Mouse (Mus musculus): ENCODE data around the gene Abhd15. TPM values are rescaled to one million over a fixed set of nuclear protein-coding genes. Genes with fewer than 3 reads are reported as not detected.
A peak's percentile ranks its signal among the peaks of the same experiment; 100 is the strongest.

The Abhd15 gene
- total RNA-seq, 1 experiment from 2014 or later, result 12.3 TPM

DNA sequence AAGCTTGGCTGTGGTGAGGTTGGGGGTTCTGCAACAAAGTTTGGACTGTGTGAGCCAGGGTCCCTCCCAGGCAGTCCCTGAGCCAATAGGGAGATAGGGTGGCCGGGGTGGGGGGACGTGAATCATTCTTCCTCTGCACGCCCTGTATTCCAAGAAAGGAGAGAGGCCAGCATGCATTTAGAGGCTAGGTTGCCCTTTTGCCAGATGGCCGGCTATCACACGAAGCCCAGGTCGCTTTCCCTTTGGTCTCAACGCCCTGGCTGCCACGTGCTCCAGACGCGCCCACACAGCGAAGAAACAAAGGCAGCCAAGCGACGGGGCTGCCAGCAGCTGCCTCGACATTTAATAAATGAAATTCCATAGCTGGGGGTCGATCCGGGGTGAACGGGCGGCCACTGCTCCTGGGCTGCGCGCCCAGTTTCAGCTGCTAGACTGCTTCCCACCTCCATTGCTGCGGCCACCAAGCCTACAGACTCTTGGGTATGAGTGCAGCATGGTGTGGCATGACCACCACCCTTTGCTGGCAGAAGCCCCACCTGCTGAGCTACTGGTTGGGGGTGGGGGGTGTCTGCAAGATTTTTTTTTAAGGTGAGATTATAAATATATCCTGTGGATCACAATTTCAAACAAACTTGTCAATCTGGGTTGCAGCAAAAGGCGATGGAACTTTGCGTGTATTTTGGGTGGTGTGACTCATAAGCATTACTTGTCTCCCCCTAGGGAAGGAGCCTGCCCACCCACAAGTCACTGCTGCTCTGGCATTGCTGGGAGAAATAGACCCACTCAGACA lies 23.2 kb upstream of the Abhd15 start:
- peak; percentile 10 to 18; a peak in 3 of 4 replicates for ATAC-seq (replicated peaks in 1 of 2; ENCODE audit: insufficient read depth in 1 of 2, low FRiP score in 2 of 2, low TSS enrichment in 1 of 2, low read depth in 1 of 2, poor library complexity in 2 of 2, severe bottlenecking in 2 of 2)

DNA sequence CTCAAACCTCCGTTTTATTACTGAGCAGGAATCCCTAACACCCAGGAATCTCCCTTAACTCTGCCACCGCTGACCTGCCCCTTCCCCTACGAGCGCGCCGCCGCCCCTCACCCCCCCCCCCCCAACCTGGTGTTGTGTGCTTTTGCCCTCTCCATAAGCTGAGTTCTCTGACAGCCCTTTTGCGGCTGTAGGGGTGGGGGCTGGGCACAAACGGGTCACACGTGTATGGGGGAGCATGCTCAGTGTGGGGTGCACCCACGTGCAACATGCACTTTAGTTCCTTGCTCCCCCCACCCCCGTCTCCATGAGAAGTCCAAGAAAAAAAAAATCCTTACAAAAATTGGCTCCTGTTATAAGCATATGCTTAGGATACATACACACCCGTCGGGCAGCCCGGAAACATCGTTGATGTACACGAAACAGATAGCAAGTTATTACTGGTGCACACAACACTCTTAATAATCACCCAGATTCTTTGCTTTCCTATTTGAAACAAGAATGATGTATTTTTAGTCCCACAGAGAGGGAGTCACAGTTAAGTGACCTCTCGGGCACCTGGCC lies 22.5 kb upstream of the Abhd15 start:
- ATAC-seq (replicated peaks in 1 of 2; ENCODE audit: insufficient read depth in 1 of 2, low FRiP score in 2 of 2, low TSS enrichment in 1 of 2, low read depth in 1 of 2, poor library complexity in 2 of 2, severe bottlenecking in 2 of 2), result no peak

DNA sequence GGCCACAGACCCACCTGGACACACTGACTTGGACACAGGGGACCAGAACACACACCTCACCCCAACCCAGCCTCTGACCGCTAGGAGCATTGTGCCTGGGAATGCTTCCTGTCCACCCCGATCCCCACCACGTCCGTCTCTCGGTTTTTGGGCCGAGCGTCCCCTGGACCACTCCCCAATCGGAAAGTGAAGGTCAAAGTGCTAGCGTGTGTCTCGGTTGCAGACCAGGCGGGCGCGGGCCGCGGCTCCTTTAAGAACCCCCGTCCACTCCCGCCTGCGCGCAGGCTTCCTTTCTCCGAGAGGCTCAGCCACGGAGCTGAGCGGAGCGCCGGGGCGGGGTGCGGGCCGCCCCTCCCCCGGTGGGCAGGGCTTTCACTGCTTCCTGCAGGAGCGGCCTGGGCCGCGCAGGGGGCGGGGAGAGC lies 22.0 kb upstream of the Abhd15 start:
- ATAC-seq (replicated peaks in 1 of 2; ENCODE audit: insufficient read depth in 1 of 2, low FRiP score in 2 of 2, low TSS enrichment in 1 of 2, low read depth in 1 of 2, poor library complexity in 2 of 2, severe bottlenecking in 2 of 2), result peak; percentile 54 to 63; a peak in 3 of 4 replicates

DNA sequence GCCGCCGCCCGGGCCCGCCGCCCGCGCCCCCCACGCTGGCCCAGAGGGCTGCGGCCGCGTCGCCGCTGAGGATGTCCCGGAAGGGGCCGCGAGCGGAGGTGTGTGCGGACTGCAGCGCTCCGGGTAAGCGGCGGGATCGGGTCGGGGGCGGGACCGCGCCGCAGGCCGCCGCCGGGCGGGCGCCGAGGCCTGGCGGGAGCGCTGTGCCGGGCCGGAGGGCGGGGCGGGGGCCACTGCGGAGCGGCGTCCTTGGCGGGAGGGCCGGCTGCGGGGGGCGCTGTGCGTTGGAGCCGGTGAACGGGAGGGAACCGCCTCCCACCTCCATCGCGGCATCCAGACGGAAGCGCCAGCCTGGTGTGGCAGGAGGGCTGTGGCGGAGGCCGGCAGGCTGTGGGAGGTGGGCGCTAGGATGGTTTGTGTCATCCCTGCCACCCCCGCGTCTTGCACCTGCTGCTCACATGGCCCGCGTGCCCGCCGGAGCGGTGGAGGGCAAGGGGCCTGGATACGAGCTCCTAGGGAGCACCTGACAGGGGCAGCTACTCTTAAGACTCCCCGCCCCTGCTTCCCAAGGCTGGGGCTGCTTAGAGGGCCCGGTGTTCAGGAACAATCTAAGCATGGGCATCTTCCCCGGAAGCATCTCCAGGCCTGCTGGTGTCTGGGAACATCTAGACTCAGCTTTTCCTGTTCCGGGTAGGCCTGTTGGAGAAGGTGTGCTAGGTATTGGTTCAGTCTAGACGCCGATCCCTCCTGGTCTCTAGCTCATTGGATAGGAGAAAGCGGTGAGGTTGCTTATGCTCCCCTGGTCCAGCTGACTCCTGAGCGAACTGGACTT lies 21.2 kb upstream of the Abhd15 start, which contains the start of gene Git1:
Git1 (plus strand) TSS at position 51 of the 832 bp plus-strand sequence.
- ATAC-seq (replicated peaks in 1 of 2; ENCODE audit: insufficient read depth in 1 of 2, low FRiP score in 2 of 2, low TSS enrichment in 1 of 2, low read depth in 1 of 2, poor library complexity in 2 of 2, severe bottlenecking in 2 of 2), result no peak

DNA sequence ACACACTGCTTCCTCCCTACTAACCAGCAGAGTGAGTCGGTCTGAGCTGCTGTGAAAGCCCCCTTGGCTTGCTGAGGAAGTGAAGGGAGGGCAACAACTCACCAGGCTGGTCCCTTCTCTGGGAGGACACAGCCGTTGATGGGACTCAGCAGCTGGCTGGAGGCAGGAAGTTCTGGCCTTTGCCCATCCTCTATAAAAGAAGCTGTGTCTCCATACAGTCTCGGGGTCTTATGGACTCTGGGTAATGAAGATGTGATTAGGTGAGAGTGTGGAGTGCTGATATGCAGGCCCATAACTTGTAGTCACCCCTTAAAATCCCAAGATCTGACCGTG lies 20.6 kb upstream of the Abhd15 start:
- ATAC-seq (replicated peaks in 1 of 2; ENCODE audit: insufficient read depth in 1 of 2, low FRiP score in 2 of 2, low TSS enrichment in 1 of 2, low read depth in 1 of 2, poor library complexity in 2 of 2, severe bottlenecking in 2 of 2), result no peak

DNA sequence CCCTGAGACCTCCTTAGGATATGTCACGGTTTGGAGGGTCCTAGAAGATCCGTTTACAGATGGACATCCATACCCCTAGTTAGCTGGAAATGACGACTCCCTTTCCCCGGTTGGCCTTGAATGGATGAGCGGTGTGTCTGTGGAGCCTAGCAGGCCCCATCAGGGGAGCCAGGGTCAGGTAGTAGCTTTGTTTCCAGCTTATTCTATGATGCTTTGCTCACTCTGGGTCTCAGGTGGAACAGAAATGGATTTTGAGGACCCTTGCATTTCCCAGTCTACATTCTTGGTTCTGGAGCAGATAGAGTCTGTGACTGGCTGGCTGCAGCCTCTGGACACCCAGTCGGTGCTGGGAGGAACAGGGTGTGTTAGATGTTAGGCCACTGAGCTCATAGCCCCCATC lies 20.1 kb upstream of the Abhd15 start:
- ATAC-seq (replicated peaks in 1 of 2; ENCODE audit: insufficient read depth in 1 of 2, low FRiP score in 2 of 2, low TSS enrichment in 1 of 2, low read depth in 1 of 2, poor library complexity in 2 of 2, severe bottlenecking in 2 of 2), result no peak

DNA sequence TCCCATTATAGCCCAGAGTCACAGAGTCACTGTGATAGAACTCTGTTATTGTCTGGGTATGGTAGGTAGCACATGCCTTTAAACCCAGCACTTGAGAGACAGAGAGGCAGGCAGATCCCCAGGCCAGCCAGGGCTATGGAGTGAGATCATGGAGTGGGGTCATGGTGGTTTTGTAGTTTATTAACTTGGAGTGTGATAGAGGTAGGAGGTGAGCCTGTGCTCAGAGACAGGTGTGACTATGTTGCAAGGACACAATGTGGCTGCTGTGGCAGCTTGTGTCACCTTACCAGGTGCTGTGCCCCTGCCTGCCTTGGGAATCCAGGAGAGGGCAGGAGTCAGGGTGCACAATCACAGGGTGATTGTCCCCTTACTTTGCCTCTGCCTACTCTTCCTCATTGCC lies 19.4 kb upstream of the Abhd15 start:
- no peak for ATAC-seq (replicated peaks in 1 of 2; ENCODE audit: insufficient read depth in 1 of 2, low FRiP score in 2 of 2, low TSS enrichment in 1 of 2, low read depth in 1 of 2, poor library complexity in 2 of 2, severe bottlenecking in 2 of 2)

DNA sequence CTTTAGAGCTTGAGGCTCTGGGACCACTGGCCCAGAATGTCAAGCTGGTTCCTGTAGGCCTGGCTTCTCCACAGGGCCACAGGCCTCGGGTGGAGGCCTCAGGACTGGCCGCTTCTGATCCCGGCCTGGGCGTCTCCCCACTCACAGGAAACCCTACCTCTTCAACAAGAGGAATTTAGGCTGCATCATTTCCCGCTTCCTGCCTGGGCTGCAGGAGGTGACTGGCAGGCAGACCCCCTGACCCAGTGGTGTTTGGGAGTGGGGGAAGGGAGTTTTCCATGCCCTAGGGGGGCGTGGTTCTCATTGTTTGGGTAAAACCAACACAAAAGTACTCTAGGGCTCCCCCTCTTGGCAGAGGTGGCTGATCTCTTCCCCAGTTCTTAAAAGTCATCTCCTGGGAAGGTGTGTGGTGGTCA lies 17.6 kb upstream of the Abhd15 start:
- peak; percentile 27 to 33; a peak in 2 of 4 replicates for ATAC-seq (replicated peaks in 1 of 2; ENCODE audit: insufficient read depth in 1 of 2, low FRiP score in 2 of 2, low TSS enrichment in 1 of 2, low read depth in 1 of 2, poor library complexity in 2 of 2, severe bottlenecking in 2 of 2)

DNA sequence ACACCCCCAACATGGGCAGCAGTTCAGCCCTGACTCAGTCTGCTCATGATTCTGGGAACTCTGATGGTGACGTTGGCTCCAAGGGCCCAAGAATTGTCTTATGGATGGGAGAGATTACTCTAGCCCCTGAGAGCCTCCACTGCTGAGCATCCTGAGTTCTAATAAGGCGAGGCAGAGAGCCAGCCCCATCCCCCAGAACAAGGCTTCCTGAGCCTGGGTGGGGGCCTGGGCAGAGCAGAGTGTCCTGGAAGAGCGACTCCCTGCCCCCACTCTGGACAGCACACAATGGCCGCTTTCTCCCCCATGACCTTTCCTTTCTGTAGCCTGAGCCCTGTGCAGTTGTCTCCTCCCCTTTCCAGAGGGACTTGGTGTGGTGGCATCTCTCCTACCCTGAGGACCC lies 17.1 kb upstream of the Abhd15 start:
- ATAC-seq (replicated peaks in 1 of 2; ENCODE audit: insufficient read depth in 1 of 2, low FRiP score in 2 of 2, low TSS enrichment in 1 of 2, low read depth in 1 of 2, poor library complexity in 2 of 2, severe bottlenecking in 2 of 2), result no peak

DNA sequence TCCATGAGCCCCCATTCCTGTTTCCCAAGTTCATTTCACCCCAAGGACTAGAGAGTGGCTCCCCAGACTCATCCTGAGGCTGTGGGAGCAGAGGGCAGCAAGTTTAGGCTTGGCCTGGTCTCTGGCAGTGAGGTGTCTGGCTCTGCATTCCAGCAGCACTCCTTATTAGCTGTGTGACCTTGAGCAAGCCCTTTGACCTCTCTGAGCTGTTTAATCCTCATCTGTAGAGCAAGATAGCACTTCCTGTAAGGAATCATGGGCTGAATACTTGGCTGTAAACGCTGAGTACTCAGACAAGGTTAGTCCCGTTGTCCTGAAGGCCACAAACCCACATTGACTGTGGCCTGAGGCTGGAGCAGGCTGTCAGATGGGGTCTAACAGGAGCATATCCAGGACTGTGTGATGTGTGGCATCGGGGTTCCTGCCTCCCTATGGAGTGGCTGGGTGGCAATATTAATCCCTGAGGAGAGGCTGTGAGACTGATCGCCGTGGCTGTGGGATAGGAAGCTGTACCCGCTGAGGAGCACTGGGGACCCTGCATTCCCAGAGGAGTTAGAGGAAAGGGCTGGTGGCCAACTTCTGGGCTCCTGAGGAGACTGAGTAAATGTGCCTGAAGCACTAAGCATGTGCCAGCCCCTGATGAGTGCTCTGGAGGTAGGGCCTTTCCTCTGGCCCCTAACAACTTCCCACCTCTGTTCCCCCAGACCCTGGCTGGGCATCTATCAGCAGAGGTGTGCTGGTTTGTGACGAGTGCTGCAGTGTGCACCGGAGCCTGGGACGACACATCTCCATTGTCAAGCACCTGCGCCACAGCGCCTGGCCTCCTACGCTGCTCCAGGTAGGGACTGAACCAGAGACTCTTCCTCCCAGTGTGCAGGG lies 16.4 kb upstream of the Abhd15 start:
- ATAC-seq (replicated peaks in 1 of 2; ENCODE audit: insufficient read depth in 1 of 2, low FRiP score in 2 of 2, low TSS enrichment in 1 of 2, low read depth in 1 of 2, poor library complexity in 2 of 2, severe bottlenecking in 2 of 2), result no peak

DNA sequence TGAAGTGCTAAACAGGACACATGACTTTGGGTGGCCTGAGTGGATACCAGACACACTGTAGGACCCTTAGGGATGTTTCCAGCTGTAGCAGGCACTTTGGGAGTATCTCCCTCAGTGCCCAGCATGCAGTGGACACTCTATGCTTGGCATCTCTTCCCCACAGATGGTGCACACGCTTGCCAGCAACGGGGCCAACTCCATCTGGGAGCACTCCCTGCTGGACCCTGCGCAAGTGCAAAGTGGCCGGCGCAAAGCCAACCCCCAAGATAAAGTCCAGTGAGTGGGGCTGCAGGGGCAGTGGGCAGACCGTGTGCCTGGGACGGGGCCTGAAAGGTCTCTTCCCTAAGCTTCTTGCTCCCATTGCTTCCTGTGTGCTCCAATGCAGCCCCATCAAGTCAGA lies 15.6 kb upstream of the Abhd15 start:
- no peak for ATAC-seq (replicated peaks in 1 of 2; ENCODE audit: insufficient read depth in 1 of 2, low FRiP score in 2 of 2, low TSS enrichment in 1 of 2, low read depth in 1 of 2, poor library complexity in 2 of 2, severe bottlenecking in 2 of 2)

DNA sequence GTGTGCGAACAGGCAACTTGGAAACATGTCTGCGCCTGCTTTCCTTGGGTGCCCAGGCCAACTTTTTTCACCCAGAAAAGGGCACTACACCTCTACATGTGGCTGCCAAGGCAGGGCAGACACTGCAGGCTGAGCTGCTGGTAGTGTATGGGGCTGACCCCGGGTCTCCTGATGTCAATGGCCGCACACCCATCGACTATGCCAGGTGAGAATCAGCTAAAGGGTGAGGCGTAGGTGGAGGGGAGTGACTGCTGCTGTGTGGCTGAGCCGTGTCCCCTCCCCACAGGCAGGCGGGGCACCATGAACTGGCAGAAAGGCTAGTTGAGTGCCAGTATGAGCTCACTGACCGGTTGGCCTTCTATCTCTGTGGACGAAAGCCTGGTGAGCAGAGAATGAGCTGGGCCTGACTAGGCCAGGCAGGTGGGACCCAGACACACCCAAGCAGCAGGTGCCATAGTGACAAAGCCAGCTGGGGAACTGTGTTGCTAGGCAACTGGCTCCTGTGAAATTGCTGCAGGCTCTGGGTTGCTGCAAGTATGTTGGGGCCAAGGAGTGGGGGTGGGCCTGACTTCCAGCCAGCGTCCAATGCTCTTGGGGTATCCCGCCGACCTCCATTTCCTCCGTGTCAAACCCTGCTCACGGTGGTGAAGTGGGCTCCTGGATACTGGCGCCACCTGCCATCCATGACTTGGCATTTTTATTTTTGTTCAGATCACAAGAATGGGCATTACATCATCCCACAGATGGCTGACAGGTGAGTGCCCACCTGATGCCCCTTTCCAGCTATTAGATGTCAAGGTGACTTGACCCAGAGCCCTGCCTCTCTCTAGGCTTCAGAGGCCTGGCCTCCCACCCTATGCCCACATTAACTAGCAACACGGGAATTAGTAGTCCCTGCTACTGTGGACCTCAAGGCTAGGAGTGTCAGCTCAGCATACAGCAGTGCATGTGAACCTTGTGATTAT lies 14.3 kb upstream of the Abhd15 start:
- no peak for ATAC-seq (replicated peaks in 1 of 2; ENCODE audit: insufficient read depth in 1 of 2, low FRiP score in 2 of 2, low TSS enrichment in 1 of 2, low read depth in 1 of 2, poor library complexity in 2 of 2, severe bottlenecking in 2 of 2)

DNA sequence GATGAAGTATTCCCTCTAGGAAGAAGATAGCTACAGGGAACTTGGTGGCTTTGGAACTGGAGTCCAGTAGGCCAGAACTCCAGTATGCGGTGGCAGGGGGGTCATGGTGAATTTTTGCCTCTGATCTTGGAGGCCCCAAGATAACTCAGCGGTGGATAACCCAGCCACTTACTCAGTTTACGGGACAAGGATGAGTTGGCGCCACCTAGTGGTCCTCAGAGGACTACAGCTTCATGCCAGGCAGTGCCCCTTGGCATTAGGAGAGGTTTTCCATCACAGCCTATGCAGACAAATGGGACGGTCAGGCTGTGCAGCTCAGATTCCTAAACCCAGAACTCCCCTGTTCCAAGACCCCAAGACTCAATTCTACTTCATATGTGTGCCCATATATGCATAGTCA lies 13.5 kb upstream of the Abhd15 start:
- ATAC-seq (replicated peaks in 1 of 2; ENCODE audit: insufficient read depth in 1 of 2, low FRiP score in 2 of 2, low TSS enrichment in 1 of 2, low read depth in 1 of 2, poor library complexity in 2 of 2, severe bottlenecking in 2 of 2), result peak; percentile 58 to 59

DNA sequence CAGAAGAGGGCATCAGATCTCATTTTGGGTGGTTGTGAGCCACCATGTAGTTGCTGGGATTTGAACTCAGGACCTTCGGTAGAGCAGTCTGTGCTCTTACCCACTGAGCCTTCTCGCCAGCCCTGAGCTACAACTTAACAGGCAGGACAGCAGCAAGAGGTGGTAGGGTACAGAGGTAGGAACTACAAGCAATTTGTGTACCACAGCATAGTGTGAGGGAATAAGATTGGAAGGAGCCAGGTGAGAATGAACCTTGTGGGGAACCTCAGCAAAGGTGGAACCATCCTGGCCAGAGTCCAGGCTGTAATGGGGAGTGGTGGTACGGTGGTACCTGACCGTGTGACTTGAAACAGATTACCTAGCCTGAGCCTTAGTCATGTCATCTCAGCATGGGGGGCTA lies 12.9 kb upstream of the Abhd15 start:
- ATAC-seq (replicated peaks in 1 of 2; ENCODE audit: insufficient read depth in 1 of 2, low FRiP score in 2 of 2, low TSS enrichment in 1 of 2, low read depth in 1 of 2, poor library complexity in 2 of 2, severe bottlenecking in 2 of 2), result no peak

DNA sequence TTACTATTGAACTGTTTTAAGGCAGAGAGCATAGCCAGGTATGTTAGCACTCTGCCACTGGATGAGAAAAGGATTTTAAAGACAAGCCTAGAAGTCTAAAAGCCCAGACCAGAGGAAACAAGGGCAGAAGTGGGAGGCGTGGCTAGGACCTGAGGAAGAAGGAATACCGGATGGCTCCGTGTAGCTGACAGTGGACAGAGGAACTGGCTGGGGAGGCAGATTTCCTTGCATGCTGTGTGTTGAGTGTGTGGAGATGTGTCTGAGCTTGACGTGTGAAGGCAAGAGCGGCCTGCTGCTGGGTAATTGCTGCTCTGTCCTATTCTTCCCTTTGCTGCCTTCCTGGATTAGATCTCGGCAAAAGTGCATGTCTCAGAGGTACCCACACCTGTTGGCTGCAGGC lies 12.4 kb upstream of the Abhd15 start:
- no peak for ATAC-seq (replicated peaks in 1 of 2; ENCODE audit: insufficient read depth in 1 of 2, low FRiP score in 2 of 2, low TSS enrichment in 1 of 2, low read depth in 1 of 2, poor library complexity in 2 of 2, severe bottlenecking in 2 of 2)

DNA sequence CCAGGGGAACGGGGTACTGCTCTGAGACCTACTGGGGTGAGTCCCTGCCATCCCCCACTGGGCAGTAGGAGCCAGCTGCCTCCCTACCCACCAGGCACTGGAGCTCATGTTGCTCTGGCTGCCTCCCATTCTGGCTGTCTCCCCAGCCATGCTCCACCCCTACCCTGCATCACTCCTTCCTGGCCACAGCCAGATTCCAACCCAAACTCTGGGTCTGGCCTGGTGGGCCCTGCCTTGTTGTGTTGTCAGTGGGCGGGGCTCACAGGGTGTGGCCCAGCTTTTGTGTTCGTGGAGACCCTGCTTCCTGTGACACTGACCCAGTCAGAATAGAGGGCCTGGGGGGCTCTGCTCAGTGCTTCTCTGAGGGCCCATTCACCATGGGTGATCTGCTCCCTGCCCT lies 11.4 kb upstream of the Abhd15 start:
- no peak for ATAC-seq (replicated peaks in 1 of 2; ENCODE audit: insufficient read depth in 1 of 2, low FRiP score in 2 of 2, low TSS enrichment in 1 of 2, low read depth in 1 of 2, poor library complexity in 2 of 2, severe bottlenecking in 2 of 2)
